Mouse (Mus musculus) brain, embryonic 14.5 days (tissue): ENCODE data around the gene Fasn.

Experiments
- CTCF ChIP-seq: fragments of 200-500 bp; IDR thresholded peaks from 2 replicates; pipeline ENCODE4 v1.5.1; 2012; ENCODE audit warnings: inconsistent platforms, mild to moderate bottlenecking, moderate library complexity, borderline replicate concordance; ENCODE audit not compliant: insufficient read depth, insufficient read length; ENCODE audit errors: extremely low read depth
- POLR2A ChIP-seq: fragments of 200-500 bp; IDR thresholded peaks from 2 replicates; pipeline ENCODE4 v1.6.1; 2012; ENCODE audit warnings: mild to moderate bottlenecking, inconsistent platforms, borderline replicate concordance; ENCODE audit not compliant: poor library complexity, insufficient read depth, insufficient read length, severe bottlenecking; ENCODE audit errors: extremely low read depth

DNA sequence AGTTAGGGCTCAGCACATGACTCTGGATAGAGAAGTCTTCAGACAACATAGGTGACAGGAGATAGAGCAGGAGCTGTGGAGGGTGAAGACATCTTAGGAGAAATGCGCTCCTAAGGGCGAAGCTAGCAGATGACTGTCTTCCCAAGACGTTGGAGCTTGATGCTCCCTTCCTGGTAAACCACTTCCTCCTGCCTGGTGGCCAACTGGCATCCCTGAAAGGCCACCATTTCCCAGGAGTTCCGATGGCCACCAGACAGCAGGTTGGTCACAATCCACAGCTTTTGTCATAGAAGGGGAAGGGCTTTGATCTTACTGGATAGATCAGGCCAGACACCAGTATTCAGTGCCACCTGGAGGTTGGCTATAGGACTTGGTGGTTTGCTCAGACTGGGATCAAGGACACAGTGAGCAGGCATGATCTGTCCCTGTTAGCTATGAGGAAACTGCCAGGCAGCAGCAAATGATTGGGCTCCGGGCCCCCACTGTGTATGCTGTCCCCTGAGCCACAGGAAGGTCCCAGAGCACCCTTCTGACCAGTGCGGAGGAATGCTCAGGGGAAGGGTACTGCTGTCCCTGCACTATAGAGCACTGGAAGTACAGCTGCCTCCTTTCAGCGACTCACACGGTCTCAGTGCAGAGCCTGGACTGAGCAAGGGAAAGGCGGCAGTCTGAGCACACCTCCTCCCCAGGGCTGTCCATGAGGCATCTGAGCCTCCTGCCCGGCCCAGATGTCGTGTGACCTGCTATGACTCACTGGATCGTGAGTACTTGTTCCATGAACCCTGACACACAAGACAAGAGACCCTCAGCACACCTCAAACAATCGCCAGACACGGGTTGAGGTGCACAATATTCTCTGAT, 62.3 kb downstream of the Fasn start:
- TF ChIP-seq POLR2A (no peak), CTCF (no peak)
